Mouse (Mus musculus): ENCODE results near the gene Pcbp4. TPM values are rescaled to one million over a fixed set of nuclear protein-coding genes. Genes with fewer than 3 reads are reported as not detected.

Pcbp4 gene
- 25.3 and 35.3 TPM in 2 replicates for polyA plus RNA-seq (2012; rRNA removed; ENCODE audit: low replicate concordance)

GRCm38 (mm10) chr9:106453271-106454070, at the start of gene Pcbp4:
Gene Pcbp4, plus strand, starts transcription at chr9:106453291.

GRCm38 (mm10) chr9:106429221-106430014, 23.7 kb upstream of the Pcbp4 start, which contains the start of gene Rpl29:
Gene Rpl29, plus strand, starts transcription at chr9:106429454.

GRCm38 (mm10) chr9:106447348-106447747, 5.7 kb upstream of the Pcbp4 start, which contains the start of the genes Abhd14b and Abhd14a:
Gene Abhd14b, plus strand, starts transcription at chr9:106447459.
Gene Abhd14a, minus strand, starts transcription at chr9:106447678.

GRCm38 (mm10) chr9:106465571-106466200, 12.6 kb downstream of the Pcbp4 start, which contains the start of gene Gpr62:
Gene Gpr62, minus strand, starts transcription at chr9:106465938.

GRCm38 (mm10) chr9:106475663-106476001, 22.5 kb downstream of the Pcbp4 start, which contains the start of gene Rrp9:
Gene Rrp9, plus strand, starts transcription at chr9:106475963.

GRCm38 (mm10) chr9:106476924-106477484, 23.9 kb downstream of the Pcbp4 start, which contains the start of gene Parp3:
Gene Parp3, minus strand, starts transcription at chr9:106476949.

GRCm38 (mm10) chr9:106499667-106500066, 46.6 kb downstream of the Pcbp4 start, which contains the start of gene Iqcf1:
Gene Iqcf1, plus strand, starts transcription at chr9:106499967.

Other genes with a start within 250 kb of the Pcbp4 start
- 1.1 and 1.8 TPM in 2 replicates for gene Tlr9, start 230.7 kb upstream of the Pcbp4 start, polyA plus RNA-seq (2012; rRNA removed; ENCODE audit: low replicate concordance)
- 177 and 205 TPM in 2 replicates for gene Alas1, start 204.6 kb upstream of the Pcbp4 start, polyA plus RNA-seq (2012; rRNA removed; ENCODE audit: low replicate concordance)
- 14.7 TPM in 2 replicates for gene Poc1a, start 172.2 kb upstream of the Pcbp4 start, polyA plus RNA-seq (2012; rRNA removed; ENCODE audit: low replicate concordance)
- 14.1 and 19.8 TPM in 2 replicates for gene Dusp7, start 84.7 kb upstream of the Pcbp4 start, polyA plus RNA-seq (2012; rRNA removed; ENCODE audit: low replicate concordance)
- 296 and 334 TPM in 2 replicates for gene Rpl29, start 23.8 kb upstream of the Pcbp4 start, polyA plus RNA-seq (2012; rRNA removed; ENCODE audit: low replicate concordance)
- 113 and 257 TPM in 2 replicates for gene Acy1, start 15.0 kb upstream of the Pcbp4 start, polyA plus RNA-seq (2012; rRNA removed; ENCODE audit: low replicate concordance)
- 90.3 and 94.3 TPM in 2 replicates for gene Abhd14b, start 5.8 kb upstream of the Pcbp4 start, polyA plus RNA-seq (2012; rRNA removed; ENCODE audit: low replicate concordance)
- 25.7 and 28.4 TPM in 2 replicates for gene Abhd14a, start 5.6 kb upstream of the Pcbp4 start, polyA plus RNA-seq (2012; rRNA removed; ENCODE audit: low replicate concordance)
- gene Gpr62, start 12.6 kb downstream of the Pcbp4 start, polyA plus RNA-seq (2012; rRNA removed; ENCODE audit: low replicate concordance): 0.30 and 0.56 TPM in 2 replicates
- gene Rrp9, start 22.7 kb downstream of the Pcbp4 start, polyA plus RNA-seq (2012; rRNA removed; ENCODE audit: low replicate concordance): 20.7 and 23.2 TPM in 2 replicates
- 20.4 and 31.8 TPM in 2 replicates for gene Parp3, start 23.7 kb downstream of the Pcbp4 start, polyA plus RNA-seq (2012; rRNA removed; ENCODE audit: low replicate concordance)
- gene Iqcf1, start 46.7 kb downstream of the Pcbp4 start, polyA plus RNA-seq (2012; rRNA removed; ENCODE audit: low replicate concordance): not detected in 2 replicates
- gene Iqcf5, start 61.3 kb downstream of the Pcbp4 start, polyA plus RNA-seq (2012; rRNA removed; ENCODE audit: low replicate concordance): not detected in 2 replicates
- gene Iqcf3, start 108.3 kb downstream of the Pcbp4 start, polyA plus RNA-seq (2012; rRNA removed; ENCODE audit: low replicate concordance): not detected in 2 replicates
- gene Iqcf4, start 117.7 kb downstream of the Pcbp4 start, polyA plus RNA-seq (2012; rRNA removed; ENCODE audit: low replicate concordance): not detected in 2 replicates
- gene Iqcf6, start 173.3 kb downstream of the Pcbp4 start, polyA plus RNA-seq (2012; rRNA removed; ENCODE audit: low replicate concordance): not detected in 2 replicates
- 0.06 TPM in 2 replicates for gene Grm2, start 202.8 kb downstream of the Pcbp4 start, polyA plus RNA-seq (2012; rRNA removed; ENCODE audit: low replicate concordance)
- 65.2 and 86.0 TPM in 2 replicates for gene Tex264, start 232.6 kb downstream of the Pcbp4 start, polyA plus RNA-seq (2012; rRNA removed; ENCODE audit: low replicate concordance)

All from duodenum, adult 2 months (tissue).